Comparison of ENCODE assay signal across 18 mouse cellular contexts in the genomic region with DNA sequence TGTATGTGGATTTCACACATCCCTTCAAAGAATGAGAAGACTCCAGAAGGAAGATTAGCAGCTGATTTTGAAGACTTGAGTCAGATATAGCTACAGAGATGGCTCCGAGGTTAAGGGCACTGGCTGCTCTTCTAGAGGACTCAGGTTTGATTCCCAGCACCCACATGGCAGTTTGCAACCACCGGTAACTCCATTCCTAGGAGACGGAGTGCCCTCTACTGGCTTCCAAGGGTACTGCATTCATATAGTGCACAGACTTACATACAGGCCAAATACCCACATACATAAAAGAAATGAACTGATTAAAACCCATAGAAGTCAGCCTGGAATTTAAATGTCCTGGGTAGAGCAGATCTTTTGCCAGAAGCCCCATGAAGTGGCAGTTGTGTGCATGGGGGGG. TPM values are rescaled to one million over a fixed set of nuclear protein-coding genes. Genes with fewer than 3 reads are reported as not detected.
DNase-seq lines count a peak whose midpoint lies in the region; ATAC-seq and TF ChIP-seq lines count a peak whose summit lies in the region.
"Had no signal": no experiment of that assay in that cellular context is flagged by ENCODE, and none has a peak within 500 bp of the region (broad histone marks: within the 10 kb centered on the region; RNA-seq: fewer than 3 reads in every experiment).

No protein-coding gene starts in this region.

- no peak overlapping the region for H3K4me3 ChIP-seq in kidney, postnatal 0 days (replicated peaks; ENCODE audit: low read depth, low read length)
- no peak overlapping the region for H3K4me3 ChIP-seq in kidney, embryonic 14.5 days (ENCODE audit: low read length)
- no peak overlapping the region for H3K4me3 ChIP-seq in midbrain, postnatal 0 days (ENCODE audit: low read depth, low read length)
- H3K4me3 ChIP-seq in midbrain, embryonic 16.5 days (ENCODE audit: low read depth, low read length): no peak overlapping the region
- H3K4me3 ChIP-seq in small intestine, adult 2 months (ENCODE audit: low read depth, low read length): no peak overlapping the region
- no peak overlapping the region for H3K4me3 ChIP-seq in forebrain, embryonic 14.5 days (ENCODE audit: low read depth, low read length)
- H3K4me3 ChIP-seq: limb, embryonic 15.5 days had no signal

- TF ChIP-seq POLR2A in small intestine, adult 2 months (IDR thresholded peaks at IDR 0.05; ENCODE audit: low read depth, low read length): no peak

- peaks cover 43% of the 10 kb centered on the region for H3K4me1 ChIP-seq in kidney, postnatal 0 days (replicated peaks; ENCODE audit: insufficient read depth, low read length)
- H3K4me1 ChIP-seq in kidney, embryonic 14.5 days (ENCODE audit: control insufficient read depth, insufficient read depth, low read length): peaks cover 52% of the 10 kb centered on the region
- 0 out of 2 replicates have a peak, but pooled peaks cover 7% of the 10 kb centered on the region for H3K4me1 ChIP-seq in midbrain, postnatal 0 days (ENCODE audit: insufficient read depth, low read length)
- H3K4me1 ChIP-seq in midbrain, embryonic 16.5 days (ENCODE audit: control insufficient read depth, insufficient read depth, low read length): peaks cover 12% of the 10 kb centered on the region; the same call in 1 of the 2 replicates
- peaks cover 40% of the 10 kb centered on the region for H3K4me1 ChIP-seq in small intestine, adult 2 months (ENCODE audit: control insufficient read depth, insufficient read depth, insufficient read length, low read length)
- peaks cover 26% of the 10 kb centered on the region for H3K4me1 ChIP-seq in forebrain, embryonic 14.5 days (ENCODE audit: control insufficient read depth, insufficient read depth, low read length)

- peak; percentile 25 for DNase-seq in CD4-positive, CD25-positive, alpha-beta regulatory T cell, adult 2 months (ENCODE audit: low read depth, low spot score)
- DNase-seq in kidney, postnatal 0 days (ENCODE audit: low spot score): no peak
- no peak for DNase-seq in midbrain, postnatal 0 days (ENCODE audit: low spot score)
- no peak for DNase-seq in forebrain, embryonic 14.5 days (ENCODE audit: low spot score)
- DNase-seq: adrenal gland, adult 8-10 months; cerebellum, adult 11 months; cerebellum, postnatal 25 days; kidney, adult 11 months; kidney, postnatal 36 days; lung, postnatal 14 days; spleen, adult 18-20 months; thymus, postnatal 36 days had no signal

- TF ChIP-seq CTCF in kidney, postnatal 0 days (IDR thresholded peaks at IDR 0.05; ENCODE audit: low read depth): peak; percentile 51; the same call in 1 of the 2 replicates
- peak; percentile 43 for TF ChIP-seq CTCF in midbrain, postnatal 0 days (IDR thresholded peaks at IDR 0.05)
- peak; percentile 52; the same call in 1 of the 2 replicates for TF ChIP-seq CTCF in small intestine, adult 2 months (IDR thresholded peaks at IDR 0.05; ENCODE audit: extremely low read depth, insufficient read length, insufficient replicate concordance, low read depth, low read length)

- ATAC-seq in CD4-positive, CD25-positive, alpha-beta regulatory T cell, adult 4 months: no peak
- no peak for ATAC-seq in kidney, postnatal 0 days (replicated peaks; ENCODE audit: low FRiP score, low read depth)
- ATAC-seq in kidney, embryonic 14.5 days (ENCODE audit: low FRiP score, low TSS enrichment): no peak
- ATAC-seq in midbrain, postnatal 0 days (ENCODE audit: low FRiP score): no peak
- no peak for ATAC-seq in midbrain, embryonic 16.5 days
- no peak for ATAC-seq in forebrain, embryonic 14.5 days

- 95% methylated on average over 3 of the region's 3 CpGs for WGBS in kidney, postnatal 0 days
- WGBS in kidney, embryonic 14.5 days: 96% methylated on average over 3 of the region's 3 CpGs
- WGBS in midbrain, postnatal 0 days: 97% methylated on average over 3 of the region's 3 CpGs
- 100% methylated on average over 3 of the region's 3 CpGs for whole genome bisulfite sequencing in midbrain, embryonic 16.5 days
- WGBS in small intestine, adult 2 months: 97% methylated on average over 3 of the region's 3 CpGs
- WGBS in forebrain, embryonic 14.5 days: 100% methylated on average over 3 of the region's 3 CpGs

- H3K9ac ChIP-seq in kidney, postnatal 0 days (ENCODE audit: low read depth, low read length): no peak overlapping the region
- no peak overlapping the region for H3K9ac ChIP-seq in kidney, embryonic 14.5 days (ENCODE audit: low read depth, low read length)
- H3K9ac ChIP-seq in midbrain, postnatal 0 days (replicated peaks; ENCODE audit: low read length, poor library complexity, severe bottlenecking): no peak overlapping the region
- no peak overlapping the region for H3K9ac ChIP-seq in midbrain, embryonic 16.5 days (ENCODE audit: low read depth, low read length)
- no peak overlapping the region for H3K9ac ChIP-seq in forebrain, embryonic 14.5 days (ENCODE audit: low read length)
- H3K9ac ChIP-seq: limb, embryonic 15.5 days had no signal

- no peaks in the 10 kb centered on the region for H3K27me3 ChIP-seq in kidney, postnatal 0 days (ENCODE audit: insufficient read depth, low read length)
- H3K27me3 ChIP-seq in kidney, embryonic 14.5 days (ENCODE audit: control insufficient read depth, insufficient read depth, low read length): no peaks in the 10 kb centered on the region
- H3K27me3 ChIP-seq in midbrain, postnatal 0 days (ENCODE audit: insufficient read depth, low read length): no peaks in the 10 kb centered on the region
- H3K27me3 ChIP-seq in midbrain, embryonic 16.5 days (ENCODE audit: control insufficient read depth, insufficient read depth, low read depth, low read length): no peaks in the 10 kb centered on the region
- H3K27me3 ChIP-seq in small intestine, adult 2 months (ENCODE audit: control insufficient read depth, insufficient read depth, low read length): no peaks in the 10 kb centered on the region
- H3K27me3 ChIP-seq in forebrain, embryonic 14.5 days (replicated peaks; ENCODE audit: control insufficient read depth, insufficient read depth, low read length): no peaks in the 10 kb centered on the region
- H3K27me3 ChIP-seq: limb, embryonic 15.5 days had no signal

- peak overlapping the region; percentile 51; the same call in 1 of the 2 replicates for H3K27ac ChIP-seq in kidney, postnatal 0 days
- H3K27ac ChIP-seq in kidney, embryonic 14.5 days (ENCODE audit: low read depth, low read length): no peak overlapping the region
- H3K27ac ChIP-seq in midbrain, postnatal 0 days (ENCODE audit: low read depth, low read length): no peak overlapping the region
- no peak overlapping the region for H3K27ac ChIP-seq in midbrain, embryonic 16.5 days (ENCODE audit: low read length)
- no peak overlapping the region for H3K27ac ChIP-seq in small intestine, adult 2 months (ENCODE audit: insufficient read depth, low read depth, low read length)
- H3K27ac ChIP-seq in forebrain, embryonic 14.5 days (ENCODE audit: low read depth, low read length): no peak overlapping the region

- no peak overlapping the region for H3K4me2 ChIP-seq in kidney, postnatal 0 days (ENCODE audit: low read length)
- H3K4me2 ChIP-seq in kidney, embryonic 14.5 days (replicated peaks; ENCODE audit: low read depth, low read length): no peak overlapping the region
- no peak overlapping the region for H3K4me2 ChIP-seq in midbrain, postnatal 0 days (ENCODE audit: low read depth, low read length, poor library complexity, severe bottlenecking)
- no peak overlapping the region for H3K4me2 ChIP-seq in midbrain, embryonic 16.5 days (ENCODE audit: low read length)
- H3K4me2 ChIP-seq in forebrain, embryonic 14.5 days (ENCODE audit: low read length): no peak overlapping the region
- H3K4me2 ChIP-seq: limb, embryonic 15.5 days had no signal

- H3K9me3 ChIP-seq in kidney, postnatal 0 days (replicated peaks; ENCODE audit: low read length): no peaks in the 10 kb centered on the region
- H3K9me3 ChIP-seq in kidney, embryonic 14.5 days (ENCODE audit: control insufficient read depth, low read length): no peaks in the 10 kb centered on the region
- H3K9me3 ChIP-seq in midbrain, postnatal 0 days (ENCODE audit: low read length): no peaks in the 10 kb centered on the region
- H3K9me3 ChIP-seq in midbrain, embryonic 16.5 days (replicated peaks; ENCODE audit: control insufficient read depth, low read length, poor library complexity, severe bottlenecking): peaks cover 4% of the 10 kb centered on the region; the same call in 1 of the 2 replicates
- H3K9me3 ChIP-seq in forebrain, embryonic 14.5 days (replicated peaks; ENCODE audit: control insufficient read depth, low read length): 0 out of 2 replicates have a peak, but pooled peaks cover 3% of the 10 kb centered on the region
- H3K9me3 ChIP-seq: limb, embryonic 15.5 days had no signal

- no peaks in the 10 kb centered on the region for H3K36me3 ChIP-seq in kidney, postnatal 0 days (ENCODE audit: insufficient read depth, low read length)
- H3K36me3 ChIP-seq in kidney, embryonic 14.5 days (ENCODE audit: control insufficient read depth, insufficient read depth, low read length): no peaks in the 10 kb centered on the region
- no peaks in the 10 kb centered on the region for H3K36me3 ChIP-seq in midbrain, postnatal 0 days (ENCODE audit: insufficient read depth, low read length)
- H3K36me3 ChIP-seq in midbrain, embryonic 16.5 days (ENCODE audit: control insufficient read depth, insufficient read depth, low read length): no peaks in the 10 kb centered on the region; the same call in 1 of the 2 replicates
- peaks cover 21% of the 10 kb centered on the region for H3K36me3 ChIP-seq in small intestine, adult 2 months (ENCODE audit: control insufficient read depth, insufficient read depth, low read length)
- no peaks in the 10 kb centered on the region for H3K36me3 ChIP-seq in forebrain, embryonic 14.5 days (ENCODE audit: control insufficient read depth, insufficient read depth, low read length)
- H3K36me3 ChIP-seq: limb, embryonic 15.5 days had no signal

RNA-seq across cellular contexts. Expression of gene Chga, which starts 43.8 kb away (rescaled TPM):
- not detected for polyA plus RNA-seq in CD4-positive, CD25-positive, alpha-beta regulatory T cell, adult 4 months (2017; shearing (Covaris generic))
- 0.51 and 0.54 TPM in 2 replicates for polyA plus RNA-seq in kidney, postnatal 0 days (2015; fragmentation: Nextera tagmentation; extraction: Ambion mirVana)
- polyA plus RNA-seq in kidney, embryonic 14.5 days (2014; fragmentation: Nextera tagmentation; extraction: Ambion mirVana): 0.30 and 0.73 TPM in 2 replicates
- 148 and 168 TPM in 2 replicates for total RNA-seq in midbrain, postnatal 0 days (2014; rRNA removed)
- polyA plus RNA-seq in midbrain, postnatal 0 days (2015; fragmentation: Nextera tagmentation; extraction: Ambion mirVana): 257 and 272 TPM in 2 replicates
- 165 and 194 TPM in 2 replicates for polyA plus RNA-seq in midbrain, embryonic 16.5 days (2015; fragmentation: Nextera tagmentation; extraction: Ambion mirVana)
- polyA plus RNA-seq in small intestine, adult 2 months (2012; rRNA removed): 26.1 and 73.7 TPM in 2 replicates
- polyA plus RNA-seq in forebrain, embryonic 14.5 days (2014; fragmentation: Nextera tagmentation; extraction: Ambion mirVana): 63.3 and 76.8 TPM in 2 replicates
- total RNA-seq: megakaryocyte-erythroid progenitor cell, adult 5-6 weeks had no signal

Comparison
In these comparisons a context has a peak if more than half of its experiments do, and no peak if none do; other contexts are left out.
1. RNA of gene Chga, which starts 43.8 kb away (polyA plus RNA-seq): 257 to 272 TPM in midbrain, postnatal 0 days, 165 to 194 TPM in midbrain, embryonic 16.5 days, 26.1 to 73.7 TPM in small intestine, adult 2 months and 63.3 to 76.8 TPM in forebrain, embryonic 14.5 days; 0.30 to 0.73 TPM in kidney, embryonic 14.5 days, 0.51 to 0.54 TPM in kidney, postnatal 0 days and not detected in CD4-positive, CD25-positive, alpha-beta regulatory T cell, adult 4 months; every median in the first group is over 10 times any median in the second.
2. Peak in every context shown above with its lines, with median percentiles within 50 percentile points of each other: CTCF ChIP-seq.